Mouse (Mus musculus) frontal cortex, postnatal 10 days (tissue): ENCODE results near the gene Jph2.

Experiments used
- DNase-seq, 2 experiments: peaks; one replicate each; pipeline ENCODE4 v3.0.0; 2022; ENCODE audit warnings: low spot score in 2 of 2, mixed read lengths in 1 of 2

The Jph2 gene

GRCm38 (mm10) chr2:163309376-163309775 is 88.4 kb downstream of the Jph2 start:
- peak; percentile 19 to 33 for DNase-seq

GRCm38 (mm10) chr2:163303037-163303436 is 94.8 kb downstream of the Jph2 start:
- no peak for DNase-seq

GRCm38 (mm10) chr2:163301641-163302040 is 96.2 kb downstream of the Jph2 start:
- DNase-seq: no peak

GRCm38 (mm10) chr2:163300069-163301060 is 97.4 kb downstream of the Jph2 start:
- DNase-seq: no peak

- no peak for DNase-seq
These were observed 100.7 kb downstream of the Jph2 start for GRCm38 (mm10) chr2:163296999-163297630.

GRCm38 (mm10) chr2:163288881-163289379 is 108.9 kb downstream of the Jph2 start:
- DNase-seq: peak in 1 of 2 experiments; percentile 22
